Mouse (Mus musculus): ENCODE measurements at regions not wholly inside any gene's neighbourhood (a gene's known extent, or its start where the extent isn't known, plus 50 kb on each side); places are given as distances from the start of the nearest gene placed in this dataset.

GRCm38 (mm10) chr10:66354986-66355385, 740.9 kb upstream of the Jmjd1c start:
- H3K27ac ChIP-seq (ENCODE audit: low read depth, low read length): no peak overlapping the region
- 52% methylated on average over 2 of the region's 2 CpGs for WGBS
- no peak for ATAC-seq (ENCODE audit: low read depth)
- no peaks in the 10 kb centered on the region for H3K36me3 ChIP-seq (ENCODE audit: control insufficient read depth, insufficient read depth, low read length)
- H3K4me1 ChIP-seq (ENCODE audit: control insufficient read depth, insufficient read depth, low read length): no peaks in the 10 kb centered on the region
- no peak overlapping the region for H3K9ac ChIP-seq (replicated peaks; ENCODE audit: low read depth, low read length)
- H3K27me3 ChIP-seq (ENCODE audit: control insufficient read depth, insufficient read depth, low read length): no peaks in the 10 kb centered on the region
- no peaks in the 10 kb centered on the region for H3K9me3 ChIP-seq (ENCODE audit: control insufficient read depth, low read length)
- no peak overlapping the region for H3K4me2 ChIP-seq (ENCODE audit: low read depth, low read length)
- H3K4me3 ChIP-seq (ENCODE audit: low read depth, low read length): no peak overlapping the region

DNA sequence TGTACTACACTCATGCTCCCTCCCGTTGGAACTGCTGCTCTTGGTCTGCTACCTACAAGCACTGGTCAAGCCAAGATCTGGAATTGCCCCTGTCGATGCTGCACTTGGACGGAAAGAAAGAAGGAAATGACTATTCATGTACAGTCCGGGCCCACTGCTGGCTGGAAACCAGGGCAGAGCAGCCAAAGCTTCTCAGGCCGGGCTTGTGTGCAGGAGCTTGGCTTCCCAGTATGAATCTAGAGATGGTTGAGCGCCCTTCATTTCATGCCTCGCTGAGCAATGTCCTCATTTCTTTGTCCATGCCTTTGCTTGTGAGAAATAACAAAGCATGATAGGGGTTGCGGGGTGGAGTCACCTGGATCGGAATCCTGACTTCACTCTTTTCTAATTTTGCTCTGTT, 738.2 kb upstream of the Jmjd1c start:
- Histone ChIP-seq H3K4me2 (ENCODE audit: low read depth, low read length) (no peak overlapping the region), H3K27me3 (ENCODE audit: control insufficient read depth, insufficient read depth, low read length) (no peaks in the 10 kb centered on the region), H3K9ac (replicated peaks; ENCODE audit: low read depth, low read length) (no peak overlapping the region), H3K27ac (ENCODE audit: low read depth, low read length) (no peak overlapping the region), H3K36me3 (ENCODE audit: control insufficient read depth, insufficient read depth, low read length) (no peaks in the 10 kb centered on the region), H3K9me3 (ENCODE audit: control insufficient read depth, low read length) (no peaks in the 10 kb centered on the region), H3K4me3 (ENCODE audit: low read depth, low read length) (no peak overlapping the region), H3K4me1 (ENCODE audit: control insufficient read depth, insufficient read depth, low read length) (no peaks in the 10 kb centered on the region)
- WGBS: 75% methylated on average over 9 of the region's 9 CpGs
- ATAC-seq (ENCODE audit: low read depth): no peak

GRCm38 (mm10) chr10:66370096-66370495, 725.8 kb upstream of the Jmjd1c start:
- no peaks in the 10 kb centered on the region for H3K36me3 ChIP-seq (ENCODE audit: control insufficient read depth, insufficient read depth, low read length)
- WGBS: 72% methylated on average over 3 of the region's 3 CpGs
- H3K27me3 ChIP-seq (ENCODE audit: control insufficient read depth, insufficient read depth, low read length): no peaks in the 10 kb centered on the region
- no peak overlapping the region for H3K27ac ChIP-seq (ENCODE audit: low read depth, low read length)
- ATAC-seq (ENCODE audit: low read depth): no peak
- no peak overlapping the region for H3K9ac ChIP-seq (replicated peaks; ENCODE audit: low read depth, low read length)
- no peak overlapping the region for H3K4me2 ChIP-seq (ENCODE audit: low read depth, low read length)
- H3K4me3 ChIP-seq (ENCODE audit: low read depth, low read length): no peak overlapping the region
- H3K9me3 ChIP-seq (ENCODE audit: control insufficient read depth, low read length): no peaks in the 10 kb centered on the region
- no peaks in the 10 kb centered on the region for H3K4me1 ChIP-seq (ENCODE audit: control insufficient read depth, insufficient read depth, low read length)

DNA sequence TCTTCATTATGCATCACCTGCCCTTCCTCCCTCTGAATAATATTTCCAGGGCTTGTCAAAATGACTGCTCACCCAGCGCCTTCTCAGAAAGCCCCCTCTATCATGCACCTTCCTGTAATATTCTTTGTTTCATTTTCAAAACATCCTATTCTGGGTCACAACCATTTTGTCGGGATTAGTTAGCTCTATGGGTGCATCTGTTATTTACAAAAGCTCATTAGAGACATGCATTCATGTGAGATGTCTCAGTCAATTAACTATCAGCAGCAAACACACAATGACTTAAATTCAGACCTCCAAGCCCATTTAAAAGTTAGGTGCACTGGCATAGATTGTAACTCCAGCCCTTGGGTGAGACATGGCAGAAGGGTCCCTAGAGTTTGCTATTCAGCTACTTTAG, 724.2 kb upstream of the Jmjd1c start:
- Histone ChIP-seq H3K27ac (ENCODE audit: low read depth, low read length) (no peak overlapping the region), H3K27me3 (ENCODE audit: control insufficient read depth, insufficient read depth, low read length) (no peaks in the 10 kb centered on the region), H3K9ac (replicated peaks; ENCODE audit: low read depth, low read length) (no peak overlapping the region), H3K9me3 (ENCODE audit: control insufficient read depth, low read length) (no peaks in the 10 kb centered on the region), H3K36me3 (ENCODE audit: control insufficient read depth, insufficient read depth, low read length) (no peaks in the 10 kb centered on the region), H3K4me3 (ENCODE audit: low read depth, low read length) (no peak overlapping the region), H3K4me2 (ENCODE audit: low read depth, low read length) (no peak overlapping the region), H3K4me1 (ENCODE audit: control insufficient read depth, insufficient read depth, low read length) (no peaks in the 10 kb centered on the region)
- 72% methylated on average over 2 of the region's 2 CpGs for WGBS
- ATAC-seq (ENCODE audit: low read depth): no peak

All from neural tube, embryonic 14.5 days (tissue).